Mouse (Mus musculus) intestine, embryonic 16.5 days (tissue): ENCODE measurements around the gene Cat. TPM values are rescaled to one million over a fixed set of nuclear protein-coding genes. Genes with fewer than 3 reads are reported as not detected.

Source experiments
- ATAC-seq: fragments of 200-750 bp; cut with Nextera tagmentation; 2 replicates; pipeline ENCODE4 v1.8.0; 2017; ENCODE audit warnings: moderate TSS enrichment, moderate library complexity
- H3K27ac ChIP-seq: fragments of 300-500 bp; sonication (generic); 2 replicates; pipeline ENCODE4 v1.5.1; 2014; ENCODE audit warnings: mild to moderate bottlenecking, low read length
- H3K27me3 ChIP-seq: fragments of 300-500 bp; sonication (generic); replicated peaks from 2 replicates; pipeline ENCODE4 v1.6.1; 2014; ENCODE audit warnings: low read length, control low read depth, mixed read lengths; ENCODE audit not compliant: control insufficient read depth, insufficient read depth
- H3K36me3 ChIP-seq: fragments of 300-500 bp; sonication (generic); 2 replicates; pipeline ENCODE4 v1.6.1; 2014; ENCODE audit warnings: low read length, control low read depth; ENCODE audit not compliant: control insufficient read depth, insufficient read depth
- H3K4me1 ChIP-seq: fragments of 300-500 bp; sonication (generic); 2 replicates; pipeline ENCODE4 v1.6.1; 2014; ENCODE audit warnings: low read length, control low read depth, mixed read lengths; ENCODE audit not compliant: control insufficient read depth, insufficient read depth
- H3K4me2 ChIP-seq: fragments of 300-500 bp; sonication (generic); 2 replicates; pipeline ENCODE4 v1.6.1; 2014; ENCODE audit warnings: low read depth, low read length, control low read depth
- H3K4me3 ChIP-seq: fragments of 300-500 bp; sonication (generic); 2 replicates; pipeline ENCODE4 v1.5.1; 2014; ENCODE audit warnings: mild to moderate bottlenecking, low read length
- H3K9ac ChIP-seq: fragments of 300-500 bp; sonication (generic); 2 replicates; pipeline ENCODE4 v1.6.1; 2014; ENCODE audit warnings: low read depth, low read length
- H3K9me3 ChIP-seq: fragments of 300-500 bp; sonication (generic); 2 replicates; pipeline ENCODE4 v1.6.1; 2016; ENCODE audit warnings: low read length, control low read depth; ENCODE audit not compliant: control insufficient read depth
- WGBS: fragments of 180-500 bp; shearing (Covaris S2); extraction: QIAGEN DNeasy Blood & Tissue Kit; methylation state at CpG from one replicate; pipeline ENCODE4 v1.1.7; 2014; 5-methylcytosine and 5-hydroxymethylcytosine counted together
- polyA plus RNA-seq: library from polyadenylated mRNA; unstranded; fragments of >200 nt; fragmentation: Nextera tagmentation; extraction: Ambion mirVana; gene quantifications from 2 replicates; pipeline ENCODE4 v1.2.1, GENCODE M21; 2015

The Cat gene
- polyA plus RNA-seq, 1 experiment from 2014 or later = 169 TPM

GRCm38 (mm10) chr2:103462746-103463145, 22.2 kb downstream of the Cat start:
- Histone ChIP-seq H3K4me3 (no peak overlapping the region), H3K36me3 (peaks cover 21% of the 10 kb centered on the region)
- 90% methylated on average over 5 of the region's 5 CpGs for WGBS

DNA sequence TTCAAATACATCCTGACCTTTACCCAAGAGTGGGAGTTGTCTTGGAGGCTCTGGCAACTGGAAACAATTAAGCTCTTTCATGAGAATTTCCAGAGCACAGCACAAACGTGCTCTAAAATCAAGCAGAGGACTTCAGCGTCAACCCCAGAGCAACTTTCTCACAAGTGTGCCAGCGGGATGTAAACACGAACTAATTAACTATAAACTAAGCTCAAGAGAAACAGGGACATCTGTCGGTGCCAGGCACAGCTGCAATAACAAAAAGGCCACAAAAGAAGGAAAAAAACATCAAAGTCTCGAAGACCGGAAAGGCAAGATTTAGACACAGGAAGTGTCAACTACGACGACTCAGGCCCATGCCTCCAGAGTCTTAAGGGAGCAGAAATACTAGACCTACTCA, 23.2 kb downstream of the Cat start:
- Histone ChIP-seq H3K27ac (no peak overlapping the region), H3K9ac (no peak overlapping the region), H3K36me3 (peaks cover 21% of the 10 kb centered on the region), H3K27me3 (no peaks in the 10 kb centered on the region), H3K9me3 (no peaks in the 10 kb centered on the region), H3K4me1 (peaks cover 3% of the 10 kb centered on the region), H3K4me2 (no peak overlapping the region), H3K4me3 (no peak overlapping the region)
- no peak for ATAC-seq
- WGBS = 29% methylated on average over 9 of the region's 9 CpGs

More at GRCm38 (mm10) chr2:103462746-103463145, 22.2 kb downstream of the Cat start:
- ATAC-seq = no peak
- Histone ChIP-seq H3K27me3 (no peaks in the 10 kb centered on the region), H3K4me2 (no peak overlapping the region), H3K27ac (no peak overlapping the region), H3K4me1 (peaks cover 7% of the 10 kb centered on the region), H3K9ac (no peak overlapping the region), H3K9me3 (no peaks in the 10 kb centered on the region)

GRCm38 (mm10) chr2:103461210-103461609, 23.8 kb downstream of the Cat start:
- H3K4me1 ChIP-seq = peaks cover 3% of the 10 kb centered on the region
- no peaks in the 10 kb centered on the region for H3K27me3 ChIP-seq
- H3K36me3 ChIP-seq = peaks cover 25% of the 10 kb centered on the region
- H3K4me2 ChIP-seq = no peak overlapping the region
- no peak overlapping the region for H3K4me3 ChIP-seq
- no peak overlapping the region for H3K27ac ChIP-seq
- ATAC-seq = no peak
- no peak overlapping the region for H3K9ac ChIP-seq
- no peaks in the 10 kb centered on the region for H3K9me3 ChIP-seq
- 68% methylated on average over 8 of the region's 8 CpGs for WGBS

GRCm38 (mm10) chr2:103459069-103459468, 25.9 kb downstream of the Cat start:
- Histone ChIP-seq H3K9me3 (no peaks in the 10 kb centered on the region), H3K4me3 (no peak overlapping the region), H3K27ac (no peak overlapping the region), H3K9ac (no peak overlapping the region), H3K4me1 (peaks cover 3% of the 10 kb centered on the region), H3K36me3 (peaks cover 32% of the 10 kb centered on the region), H3K27me3 (no peaks in the 10 kb centered on the region), H3K4me2 (no peak overlapping the region)
- 93% methylated on average over 10 of the region's 10 CpGs for WGBS
- no peak for ATAC-seq

DNA sequence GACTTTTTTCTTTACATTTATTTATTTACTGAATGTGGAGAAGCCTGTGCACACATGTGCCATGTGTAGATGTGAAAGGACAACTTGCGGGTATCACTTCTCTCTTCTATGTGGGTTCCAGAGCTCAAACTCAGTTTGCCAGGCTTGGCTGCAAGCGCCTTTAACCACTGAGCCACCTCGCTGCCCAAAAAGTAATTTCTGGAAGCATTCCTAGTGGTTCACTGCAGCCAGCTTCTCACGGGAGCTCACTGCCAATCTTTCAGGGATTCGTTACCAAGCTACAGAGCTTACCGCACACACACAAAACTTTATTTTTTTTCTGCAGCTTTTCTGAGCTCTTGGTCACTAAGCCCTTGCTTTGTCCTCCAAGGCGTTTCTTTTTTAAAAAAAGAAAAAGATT, 27.3 kb downstream of the Cat start:
- Histone ChIP-seq H3K4me2 (no peak overlapping the region), H3K36me3 (peaks cover 26% of the 10 kb centered on the region), H3K27me3 (no peaks in the 10 kb centered on the region), H3K4me1 (peaks cover 3% of the 10 kb centered on the region), H3K9ac (no peak overlapping the region), H3K9me3 (no peaks in the 10 kb centered on the region), H3K4me3 (no peak overlapping the region), H3K27ac (no peak overlapping the region)
- 91% methylated on average over 7 of the region's 7 CpGs for WGBS
- no peak for ATAC-seq

- Histone ChIP-seq H3K4me3 (no peak overlapping the region), H3K9ac (no peak overlapping the region), H3K27ac (no peak overlapping the region), H3K9me3 (no peaks in the 10 kb centered on the region), H3K36me3 (peaks cover 26% of the 10 kb centered on the region), H3K4me2 (no peak overlapping the region), H3K27me3 (no peaks in the 10 kb centered on the region), H3K4me1 (peaks cover 2% of the 10 kb centered on the region)
- ATAC-seq = no peak
- WGBS = 91% methylated on average over 5 of the region's 5 CpGs
Measured at GRCm38 (mm10) chr2:103457048-103457447, 27.9 kb downstream of the Cat start.

- H3K36me3 ChIP-seq = peaks cover 26% of the 10 kb centered on the region
- peak; percentile 50; the same call in 1 of the 2 replicates for ATAC-seq
- WGBS = 20% methylated on average over 10 of the region's 10 CpGs
Measured at GRCm38 (mm10) chr2:103456646-103457045, 28.3 kb downstream of the Cat start.

DNA sequence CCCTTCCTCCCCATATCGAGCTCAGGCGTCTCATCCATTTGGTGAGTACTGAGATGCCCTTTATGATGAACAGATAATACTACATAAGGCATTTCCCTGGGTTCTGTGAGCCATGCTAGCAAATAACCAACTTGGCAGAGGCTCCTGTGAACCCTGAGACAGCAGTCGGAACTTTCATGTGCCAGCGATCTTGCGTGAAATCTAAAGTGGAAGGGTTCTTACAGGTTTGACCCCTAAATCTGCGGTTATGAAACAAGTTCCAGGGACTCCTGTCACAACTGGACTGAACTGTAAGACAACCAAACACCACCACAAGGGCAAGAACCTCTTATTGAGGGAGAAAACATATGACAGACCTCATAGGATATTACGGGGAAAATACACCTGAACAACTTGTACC, 29.2 kb downstream of the Cat start:
- 96% methylated on average over 7 of the region's 7 CpGs for WGBS
- H3K4me2 ChIP-seq = no peak overlapping the region
- H3K9ac ChIP-seq = no peak overlapping the region
- H3K27ac ChIP-seq = no peak overlapping the region
- peaks cover 22% of the 10 kb centered on the region for H3K36me3 ChIP-seq
- ATAC-seq = no peak
- H3K4me3 ChIP-seq = no peak overlapping the region
- H3K9me3 ChIP-seq = no peaks in the 10 kb centered on the region
- H3K4me1 ChIP-seq = no peaks in the 10 kb centered on the region
- no peaks in the 10 kb centered on the region for H3K27me3 ChIP-seq

More at GRCm38 (mm10) chr2:103456646-103457045, 28.3 kb downstream of the Cat start:
- no peak overlapping the region for H3K9ac ChIP-seq
- no peak overlapping the region for H3K4me3 ChIP-seq
- no peak overlapping the region for H3K4me2 ChIP-seq
- H3K4me1 ChIP-seq = no peaks in the 10 kb centered on the region
- H3K27ac ChIP-seq = no peak overlapping the region
- no peaks in the 10 kb centered on the region for H3K9me3 ChIP-seq
- no peaks in the 10 kb centered on the region for H3K27me3 ChIP-seq

GRCm38 (mm10) chr2:103452550-103452949, 32.4 kb downstream of the Cat start:
- WGBS = 85% methylated on average over 5 of the region's 5 CpGs
- ATAC-seq = no peak

GRCm38 (mm10) chr2:103450267-103450666, 34.7 kb downstream of the Cat start:
- no peaks in the 10 kb centered on the region for H3K27me3 ChIP-seq
- H3K4me3 ChIP-seq = no peak overlapping the region
- no peaks in the 10 kb centered on the region for H3K9me3 ChIP-seq
- WGBS = 77% methylated on average over 8 of the region's 8 CpGs
- H3K27ac ChIP-seq = no peak overlapping the region
- peaks cover 4% of the 10 kb centered on the region for H3K36me3 ChIP-seq
- H3K9ac ChIP-seq = no peak overlapping the region
- ATAC-seq = no peak
- no peaks in the 10 kb centered on the region for H3K4me1 ChIP-seq
- no peak overlapping the region for H3K4me2 ChIP-seq

More at GRCm38 (mm10) chr2:103452550-103452949, 32.4 kb downstream of the Cat start:
- no peaks in the 10 kb centered on the region for H3K9me3 ChIP-seq
- no peak overlapping the region for H3K4me3 ChIP-seq
- H3K4me2 ChIP-seq = no peak overlapping the region
- peaks cover 15% of the 10 kb centered on the region for H3K36me3 ChIP-seq
- H3K9ac ChIP-seq = no peak overlapping the region
- H3K4me1 ChIP-seq = no peaks in the 10 kb centered on the region
- no peaks in the 10 kb centered on the region for H3K27me3 ChIP-seq
- no peak overlapping the region for H3K27ac ChIP-seq
